Mouse (Mus musculus): Measurements from ENCODE around the gene Ap2s1.

Gene Ap2s1

DNA sequence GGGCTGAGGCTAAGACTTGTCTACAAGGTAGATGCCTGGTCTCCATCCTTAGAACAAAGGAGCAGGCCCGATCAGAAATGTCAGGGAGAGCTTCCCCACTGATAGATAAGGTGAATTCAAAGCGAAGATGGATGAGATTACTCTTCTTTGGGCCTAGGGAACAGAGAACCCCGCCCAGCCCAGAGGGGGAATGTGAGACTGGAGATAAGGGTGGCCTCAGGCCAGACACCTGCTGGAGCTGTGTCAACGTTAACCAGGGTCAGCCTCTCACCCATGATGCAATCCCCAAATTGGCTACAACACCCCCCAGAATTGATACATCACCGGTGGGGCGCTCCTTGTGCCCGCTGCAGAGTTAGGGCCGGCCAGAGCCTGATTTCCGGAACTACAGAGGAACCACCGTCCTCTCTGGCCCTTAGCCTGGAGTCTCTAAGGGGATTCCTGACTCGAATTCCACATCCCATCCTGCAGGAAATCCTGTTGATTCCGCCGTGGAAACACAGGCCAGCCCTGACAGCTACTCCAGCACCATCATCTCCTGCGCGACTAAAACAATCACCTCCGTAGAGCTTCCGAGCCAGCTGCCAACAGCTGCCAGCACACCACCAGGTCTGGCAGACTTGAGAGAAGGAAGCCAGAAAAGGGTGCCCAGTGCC lies 17.3 kb downstream of the Ap2s1 start:
- DNase-seq = peak; percentile 49 to 63

DNA sequence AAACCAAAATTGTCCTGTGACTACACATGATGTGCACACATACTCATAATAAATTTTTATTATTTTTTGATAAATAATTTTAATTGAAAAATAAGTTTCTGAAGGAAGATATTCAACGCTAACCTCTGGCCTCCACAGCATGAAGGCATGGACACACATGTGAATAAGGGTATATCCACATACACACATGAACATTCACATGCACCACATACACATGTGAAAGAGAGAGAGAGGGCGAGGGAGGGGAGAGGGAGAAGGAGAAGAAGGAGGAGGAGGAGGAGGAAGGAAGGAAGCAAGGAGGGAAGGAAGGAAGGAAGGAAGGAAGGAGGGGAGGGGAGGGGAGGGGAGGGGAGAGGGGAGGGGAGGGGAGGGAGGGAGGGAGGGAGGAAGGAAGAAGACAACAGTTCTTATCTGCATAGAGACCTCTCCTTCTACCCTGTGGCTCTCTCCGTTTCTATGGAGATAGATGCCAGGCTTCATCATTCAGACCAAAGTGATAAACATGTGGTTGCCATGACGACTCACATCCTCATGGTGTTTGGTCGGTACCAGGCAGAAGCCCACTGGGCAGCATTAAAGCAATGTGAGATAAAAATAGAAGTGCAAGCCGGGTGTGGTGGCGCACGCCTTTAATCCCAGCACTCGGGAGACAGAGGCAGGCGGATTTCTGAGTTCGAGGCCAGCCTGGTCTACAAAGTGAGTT lies 20.8 kb downstream of the Ap2s1 start:
- DNase-seq = no peak

DNA sequence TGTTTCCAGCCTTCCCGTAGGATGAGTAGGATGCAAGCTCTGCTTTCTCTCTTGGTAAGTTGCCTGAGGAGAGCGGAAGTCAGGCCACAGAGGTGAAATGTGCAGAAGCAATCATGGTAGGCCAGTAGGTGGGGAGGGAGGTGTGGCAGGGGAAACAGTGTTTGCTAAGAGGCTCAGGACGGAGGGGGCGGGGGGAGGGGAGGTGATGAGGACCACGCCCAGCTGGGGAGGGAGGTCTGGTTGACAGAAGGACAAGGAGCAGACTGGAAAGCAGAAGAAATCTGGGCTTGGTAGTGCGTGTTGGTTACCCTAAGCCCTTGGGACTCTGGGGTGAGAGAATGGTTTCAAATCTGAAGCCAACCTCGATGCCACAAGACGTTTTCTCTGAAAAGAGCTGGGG lies 22.1 kb downstream of the Ap2s1 start:
- peak; percentile 57 to 75 for DNase-seq

DNA sequence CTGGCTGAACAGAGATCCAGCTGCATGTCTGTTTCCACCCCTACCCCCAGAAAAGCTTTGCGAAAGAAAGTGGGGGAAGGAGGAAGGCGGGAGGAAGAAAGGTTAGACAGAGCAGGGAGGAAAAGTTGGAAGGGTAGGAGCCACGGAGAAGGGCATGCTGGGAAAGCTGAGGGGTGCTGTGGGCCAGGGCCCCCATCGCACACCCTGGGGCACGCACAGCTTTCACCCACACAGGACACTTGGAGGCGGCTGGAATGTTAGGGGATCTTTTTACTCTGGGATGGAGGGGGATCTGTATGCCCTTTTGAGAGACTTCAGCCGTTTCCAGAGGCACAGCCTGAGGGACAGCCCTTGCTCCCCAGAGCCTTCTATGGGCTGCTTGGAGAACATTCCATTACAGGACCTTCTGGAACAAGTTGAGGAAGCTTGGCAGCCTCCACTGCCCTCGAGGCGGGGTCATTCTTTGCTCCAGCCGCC lies 22.8 kb downstream of the Ap2s1 start:
- peak; percentile 62 to 82 for DNase-seq

DNA sequence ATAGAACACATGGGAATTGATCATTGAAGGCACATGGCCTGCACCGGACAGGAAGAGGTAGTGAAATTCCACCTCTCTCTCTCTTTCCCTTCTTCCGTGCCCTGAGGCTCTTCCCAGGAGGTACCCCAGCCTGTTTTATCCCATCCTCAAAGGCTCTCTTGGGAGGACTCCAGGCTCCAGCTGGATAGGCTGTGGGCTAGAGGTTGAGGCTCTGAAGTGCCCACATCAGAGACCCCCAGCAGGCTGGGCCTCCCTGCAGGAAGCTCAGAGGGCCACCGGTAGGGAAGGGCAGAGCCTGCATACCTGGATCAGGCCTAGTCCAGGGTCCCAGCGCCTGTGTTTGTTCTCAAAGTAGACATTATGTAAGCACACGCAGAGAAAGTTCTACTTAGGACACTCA lies 23.4 kb downstream of the Ap2s1 start:
- no peak for DNase-seq

DNA sequence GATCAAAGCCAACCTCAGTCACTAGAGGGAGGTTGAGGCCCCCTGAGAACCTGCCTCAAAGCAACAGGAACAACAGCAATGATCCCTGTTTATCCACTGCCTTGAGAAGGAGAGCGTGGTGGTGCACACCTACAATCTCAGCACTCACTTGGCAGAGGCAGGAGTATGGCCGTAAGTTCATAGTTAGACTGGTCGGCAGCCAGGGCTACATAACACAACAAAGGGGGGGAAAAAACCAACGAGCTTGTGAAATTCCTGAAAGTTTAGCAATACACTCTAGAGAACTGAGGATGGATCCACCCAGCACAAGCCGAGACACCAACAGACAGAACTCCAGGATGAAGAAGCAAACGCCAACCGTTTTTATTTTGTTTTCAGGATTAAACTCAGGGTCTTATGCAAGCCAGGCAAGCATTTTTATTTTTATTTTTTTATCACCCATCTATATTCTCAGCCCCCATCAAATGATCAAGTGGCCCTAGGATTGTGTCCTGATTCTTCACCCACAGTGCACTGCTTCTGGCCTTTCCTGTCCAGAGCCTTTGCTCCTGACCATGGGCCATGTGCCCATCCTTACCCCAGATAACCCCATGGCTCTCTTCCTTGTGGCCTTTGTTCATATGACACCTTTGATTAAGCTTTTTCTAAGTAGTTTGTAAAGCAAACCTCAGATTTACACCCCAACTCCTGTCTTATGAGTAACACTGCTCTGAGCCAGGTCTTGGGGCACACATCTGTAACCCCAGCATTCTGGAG lies 25.4 kb downstream of the Ap2s1 start:
- no peak for DNase-seq

DNA sequence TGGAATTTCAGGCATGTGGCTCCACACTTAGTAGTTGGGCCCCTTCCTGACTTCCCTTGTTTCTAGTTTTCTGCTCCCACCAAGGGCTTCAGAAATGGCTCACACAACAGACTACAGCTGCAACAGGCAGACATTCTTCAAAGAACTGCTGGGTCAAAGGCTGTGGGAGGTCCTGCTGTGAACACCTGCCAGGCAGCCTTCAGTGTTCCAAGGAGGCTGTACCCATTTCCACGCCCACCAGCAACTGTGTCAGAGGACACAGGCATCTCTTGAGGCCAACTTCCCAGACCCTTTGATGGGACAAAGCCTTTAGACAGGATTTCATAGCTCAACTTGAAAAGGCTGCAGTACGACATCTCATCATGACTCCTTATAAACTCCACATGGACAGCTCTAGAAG lies 28.2 kb downstream of the Ap2s1 start:
- no peak for DNase-seq

DNA sequence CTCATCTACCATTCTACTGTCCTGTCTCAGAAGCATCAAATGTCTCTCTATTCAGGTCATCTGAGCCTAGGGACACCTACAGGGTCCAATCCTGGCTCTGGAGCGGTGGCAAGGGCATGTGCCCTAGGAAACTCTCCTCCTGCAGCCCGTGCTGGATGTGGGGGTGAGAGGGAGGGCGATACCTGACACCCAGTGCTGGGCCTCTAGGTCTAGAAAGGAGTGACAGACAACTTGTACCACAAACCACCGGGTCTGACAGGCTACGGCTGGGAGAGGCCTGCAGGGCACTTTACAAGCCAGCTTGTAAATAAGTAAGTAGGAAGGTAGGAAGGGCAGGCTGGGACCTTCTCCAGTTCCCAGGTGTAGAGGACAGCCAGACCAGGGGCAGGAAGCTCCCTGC lies 37.7 kb downstream of the Ap2s1 start:
- peak; percentile 35 to 83 for DNase-seq

DNA sequence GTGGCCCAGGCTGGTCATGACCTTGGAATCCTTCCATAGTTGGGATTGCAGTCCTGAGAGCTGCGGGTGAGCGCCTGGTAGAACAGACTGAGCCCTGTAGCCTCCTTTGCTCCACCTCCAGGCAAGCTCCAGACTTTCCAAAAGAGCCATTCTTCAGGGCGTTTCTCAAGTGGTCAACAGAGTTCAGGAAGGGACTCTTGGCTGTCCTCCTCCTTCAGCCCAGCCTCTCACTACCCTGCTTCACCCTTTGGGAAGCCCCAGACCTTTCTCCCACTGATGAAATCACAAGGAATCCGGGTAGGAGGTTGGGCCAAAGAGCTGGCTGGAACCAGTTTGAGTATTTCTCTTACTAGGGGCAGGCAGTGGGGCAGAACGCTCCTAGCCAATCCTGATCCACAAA lies 41.9 kb downstream of the Ap2s1 start:
- DNase-seq = peak; percentile 66 to 90

DNA sequence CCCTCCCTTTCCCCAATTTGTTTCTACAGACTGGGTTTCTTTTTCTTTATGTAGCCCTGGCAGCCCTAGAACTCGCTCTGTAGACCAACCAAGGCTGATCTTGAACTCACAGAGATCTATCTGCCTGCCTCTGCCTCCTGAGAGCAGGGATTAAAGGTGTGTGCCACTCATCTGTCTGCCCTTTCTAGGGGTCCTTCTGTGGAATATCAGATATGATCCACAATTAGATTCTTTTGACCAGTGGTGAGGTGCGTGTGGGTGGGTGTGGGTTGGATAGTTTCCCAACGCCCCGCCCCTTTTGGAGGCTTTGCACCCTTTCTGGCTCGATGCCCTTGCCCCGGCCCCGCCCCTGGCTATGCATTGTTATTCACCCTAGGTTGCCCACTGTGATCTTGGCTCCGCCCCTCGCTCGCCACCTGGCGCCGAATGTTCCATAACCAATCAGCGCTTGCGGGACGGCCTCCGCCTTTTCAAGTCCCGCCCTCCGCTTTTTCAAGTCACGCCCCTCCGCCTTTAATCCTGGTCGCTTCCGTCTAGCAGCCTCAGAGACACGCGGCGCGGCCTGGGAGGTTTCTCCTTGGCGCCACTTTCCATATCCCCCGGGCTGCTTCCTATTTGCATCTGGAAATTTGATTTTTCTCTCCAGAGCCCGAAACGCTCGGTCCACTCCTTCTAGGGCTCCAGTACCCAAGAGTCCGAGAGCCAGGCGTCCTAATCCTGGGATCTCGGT lies 42.8 kb downstream of the Ap2s1 start, which contains the start of gene Slc1a5:
TSS of gene Slc1a5 (plus strand) at position 516 of the 730 bp plus-strand sequence.
- peak; percentile 95 to 97 for DNase-seq

DNA sequence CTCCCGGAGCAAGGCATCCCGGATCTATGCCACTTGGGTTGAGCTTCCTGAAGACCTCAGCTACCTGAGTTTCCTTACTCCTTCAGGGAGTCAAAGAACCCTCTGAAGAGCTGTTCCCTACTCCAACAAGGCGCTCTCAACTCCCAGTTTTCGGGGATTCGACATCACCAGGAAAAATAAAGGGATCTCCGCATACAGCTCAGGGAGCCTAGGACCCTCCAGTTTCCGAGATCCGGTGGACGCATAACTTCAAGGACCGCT lies 43.3 kb downstream of the Ap2s1 start:
- no peak for DNase-seq

DNA sequence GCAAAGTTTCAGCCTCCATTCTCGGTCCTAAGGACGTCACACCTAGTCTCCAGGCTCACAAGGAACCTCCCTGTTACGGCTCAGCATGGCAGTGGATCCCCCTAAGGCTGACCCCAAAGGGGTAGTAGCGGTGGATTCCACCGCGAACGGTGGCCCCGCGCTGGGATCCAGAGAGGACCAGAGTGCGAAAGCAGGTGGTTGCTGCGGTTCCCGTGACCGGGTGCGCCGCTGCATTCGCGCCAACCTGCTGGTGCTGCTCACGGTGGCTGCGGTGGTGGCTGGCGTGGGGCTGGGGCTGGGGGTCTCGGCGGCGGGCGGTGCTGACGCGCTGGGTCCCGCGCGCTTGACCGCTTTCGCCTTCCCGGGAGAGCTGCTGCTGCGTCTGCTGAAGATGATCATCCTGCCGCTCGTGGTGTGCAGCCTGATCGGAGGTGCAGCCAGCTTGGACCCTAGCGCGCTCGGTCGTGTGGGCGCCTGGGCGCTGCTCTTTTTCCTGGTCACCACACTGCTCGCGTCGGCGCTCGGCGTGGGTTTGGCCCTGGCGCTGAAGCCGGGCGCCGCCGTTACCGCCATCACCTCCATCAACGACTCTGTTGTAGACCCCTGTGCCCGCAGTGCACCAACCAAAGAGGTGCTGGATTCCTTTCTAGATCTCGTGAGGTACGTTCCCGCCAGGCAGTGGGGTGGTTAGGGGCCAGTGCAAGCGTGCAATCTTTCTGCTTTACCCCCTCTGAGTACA lies 43.8 kb downstream of the Ap2s1 start:
- DNase-seq = peak; percentile 29 to 61

DNA sequence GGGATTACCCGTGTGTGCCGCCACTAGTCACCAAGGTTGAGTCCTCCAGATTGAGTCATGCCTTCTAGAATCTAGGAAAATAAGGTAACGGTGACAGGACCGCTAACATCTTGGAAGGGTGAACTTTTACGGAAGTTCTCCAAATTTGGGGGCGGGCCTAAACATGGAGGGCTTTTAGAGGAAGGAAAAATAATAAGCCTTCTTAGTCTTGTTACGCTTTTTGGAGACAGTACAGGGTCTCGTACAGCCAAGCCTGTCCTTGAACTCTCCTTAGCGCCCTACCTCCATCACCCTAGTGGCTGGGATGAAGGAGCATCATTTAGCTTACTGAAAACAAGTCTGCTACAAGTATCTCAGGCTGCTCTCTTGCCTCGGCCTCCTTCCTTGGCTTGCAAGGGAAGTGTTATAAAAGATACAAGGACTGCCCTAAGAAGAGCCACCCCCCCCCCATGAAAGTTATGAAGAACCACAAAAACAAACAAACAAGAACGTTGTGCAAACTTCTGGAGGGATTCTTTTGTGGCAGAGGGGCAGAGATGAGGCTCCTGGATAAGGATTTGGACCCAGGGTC lies 44.4 kb downstream of the Ap2s1 start:
- DNase-seq = no peak

DNA sequence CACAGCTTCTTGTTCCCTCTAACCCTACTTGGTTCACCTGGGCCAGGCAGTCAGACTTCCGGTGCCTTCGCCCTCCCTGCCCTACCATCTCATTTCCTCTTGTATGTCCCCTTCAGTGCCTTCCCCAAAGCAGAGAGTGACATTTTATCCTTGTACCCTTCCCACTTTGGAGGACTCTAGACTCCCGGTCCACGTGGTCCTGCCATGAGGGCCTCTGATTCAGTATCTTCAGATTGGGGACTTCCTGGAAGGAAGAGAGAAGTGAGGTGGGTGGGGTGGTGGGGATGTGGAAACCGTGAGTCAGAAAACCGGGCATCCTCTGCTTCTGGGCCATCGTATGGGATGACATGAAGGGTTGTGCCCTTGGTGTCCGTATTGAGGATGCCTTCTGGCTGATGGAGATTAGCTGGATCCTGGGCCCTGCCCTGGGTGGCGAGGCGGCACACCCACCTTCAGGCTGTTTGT lies 45.0 kb downstream of the Ap2s1 start:
- DNase-seq = no peak

DNA sequence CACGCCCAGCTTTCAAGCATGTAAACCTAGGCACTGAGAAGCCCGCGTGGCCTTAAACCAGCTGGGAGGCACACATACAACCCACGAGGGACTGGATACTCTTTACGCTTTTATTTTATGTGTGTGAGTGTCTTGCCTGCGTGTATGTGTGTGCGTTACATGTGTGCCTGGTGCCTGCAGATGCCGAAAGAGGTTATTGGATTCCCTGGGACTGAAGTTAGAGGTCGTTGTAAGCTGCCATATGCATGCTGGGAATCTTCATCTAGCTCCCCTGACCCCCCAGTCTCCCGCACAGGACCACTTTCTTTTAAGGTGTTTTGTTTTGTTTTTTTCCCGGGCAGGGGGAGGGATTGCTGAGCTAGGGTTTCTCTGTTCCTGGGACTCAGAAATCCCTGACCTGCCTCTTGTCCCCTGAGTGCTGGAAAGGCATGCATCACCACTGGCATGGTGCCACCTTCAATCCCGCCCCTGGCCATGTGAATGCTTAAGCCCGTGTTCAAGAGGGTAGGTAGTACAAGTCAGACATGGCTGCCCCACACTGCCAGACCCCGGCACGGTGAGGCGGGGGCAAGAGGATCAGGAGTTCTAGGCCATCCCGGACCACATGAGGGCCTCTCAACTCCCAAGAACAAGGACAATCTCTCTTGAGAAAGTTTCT lies 45.7 kb downstream of the Ap2s1 start:
- DNase-seq = peak; percentile 87 to 93

DNA sequence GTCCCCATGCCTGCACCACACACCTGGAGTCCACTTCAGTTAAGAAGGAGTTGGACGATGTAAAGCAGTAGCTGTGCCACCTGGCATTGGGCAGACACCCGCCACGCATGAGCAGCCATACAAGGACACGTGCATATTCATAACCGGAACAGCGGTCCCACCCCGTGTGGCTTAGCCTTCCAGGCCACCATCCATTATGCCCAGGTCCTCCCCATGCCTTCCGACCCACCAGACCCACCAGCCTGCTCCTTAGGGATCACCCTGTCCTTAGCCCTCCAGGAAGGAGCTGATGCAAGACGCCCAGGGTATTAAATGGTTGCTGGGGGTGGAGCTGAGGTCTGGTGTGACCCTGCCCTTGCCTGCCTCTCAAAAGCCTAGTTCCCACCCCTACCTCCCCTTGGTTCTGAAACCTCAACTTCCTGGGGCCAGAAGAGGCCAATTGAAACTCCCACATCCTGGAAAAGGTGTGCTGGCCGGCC lies 46.3 kb downstream of the Ap2s1 start:
- peak; percentile 70 to 87 for DNase-seq

DNA sequence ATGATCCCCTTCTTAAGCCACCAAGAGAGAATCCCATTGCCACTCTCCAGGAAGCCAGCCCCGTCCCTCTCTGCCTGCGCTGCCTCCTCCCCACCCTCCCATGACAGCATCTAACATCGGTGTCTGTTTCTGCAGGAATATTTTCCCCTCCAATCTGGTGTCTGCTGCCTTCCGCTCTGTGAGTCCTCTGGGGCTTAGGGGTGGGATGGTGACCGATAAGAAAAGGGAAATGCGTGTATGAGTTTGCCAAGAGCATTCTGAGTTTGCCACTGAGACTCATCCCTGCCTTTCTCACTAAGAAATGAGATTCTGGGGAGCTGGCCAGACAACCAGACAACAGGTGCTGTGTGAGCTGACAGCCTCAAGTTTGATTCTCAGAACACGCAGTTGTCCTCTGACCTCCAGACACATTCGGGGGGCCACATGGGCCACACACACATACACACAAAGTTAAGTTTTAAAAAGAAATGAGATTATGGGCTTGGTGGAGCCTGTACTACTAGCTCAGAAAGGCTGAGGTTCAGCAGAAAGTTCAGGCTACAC lies 47.4 kb downstream of the Ap2s1 start:
- DNase-seq = no peak

DNA sequence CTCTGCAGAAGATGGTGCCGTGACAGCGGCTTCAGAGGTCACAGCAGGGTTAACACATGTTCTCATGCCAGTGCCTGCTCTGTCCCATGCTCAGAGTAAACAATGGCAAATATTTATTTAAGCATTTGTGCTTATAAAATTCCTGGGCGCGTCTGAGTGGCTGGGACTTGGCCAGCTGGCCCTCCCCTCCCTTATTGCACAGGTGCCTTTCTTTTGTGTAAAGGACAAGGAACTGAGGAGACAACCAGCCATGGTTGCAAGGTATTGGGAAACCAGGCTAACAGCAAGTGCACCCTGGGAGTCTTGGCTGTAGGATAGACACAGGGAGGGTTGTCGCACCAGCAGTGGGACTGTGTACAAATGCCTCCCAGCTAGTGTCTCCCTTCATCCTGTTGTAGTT lies 54.1 kb downstream of the Ap2s1 start:
- DNase-seq = no peak

DNA sequence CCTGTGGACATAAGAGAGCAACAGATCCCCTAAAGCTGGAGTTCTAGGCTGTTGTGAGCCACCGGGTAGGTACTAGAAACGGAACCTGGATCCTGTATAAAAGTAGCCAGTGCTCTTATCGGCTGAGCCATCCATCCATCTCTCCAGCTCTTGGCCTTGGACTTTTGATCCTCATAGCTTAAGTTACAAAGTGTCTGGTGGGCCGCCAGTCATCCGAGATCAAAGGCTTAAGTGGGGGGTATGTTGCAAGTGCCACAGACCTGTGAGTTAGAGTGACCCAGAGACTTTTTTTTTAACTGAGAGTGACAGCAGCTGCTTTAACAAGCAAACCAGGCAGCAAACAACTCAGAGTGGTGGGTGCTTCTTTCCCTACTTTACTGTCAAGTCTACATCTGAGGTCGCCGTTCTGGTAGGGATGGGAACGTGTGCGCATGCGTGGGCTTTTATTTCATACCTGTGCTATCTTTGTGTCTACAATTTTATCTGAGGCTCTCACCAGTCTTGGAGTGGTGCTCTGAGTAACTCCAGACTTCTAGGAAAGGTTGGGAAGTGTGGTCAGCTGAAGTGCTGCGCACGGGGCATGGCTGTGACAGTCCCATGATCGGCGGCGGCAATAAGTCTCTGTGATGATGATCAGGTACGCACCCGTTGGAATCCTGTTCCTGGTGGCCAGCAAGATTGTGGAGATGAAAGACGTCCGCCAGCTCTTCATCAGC lies 55.0 kb downstream of the Ap2s1 start:
- no peak for DNase-seq

DNA sequence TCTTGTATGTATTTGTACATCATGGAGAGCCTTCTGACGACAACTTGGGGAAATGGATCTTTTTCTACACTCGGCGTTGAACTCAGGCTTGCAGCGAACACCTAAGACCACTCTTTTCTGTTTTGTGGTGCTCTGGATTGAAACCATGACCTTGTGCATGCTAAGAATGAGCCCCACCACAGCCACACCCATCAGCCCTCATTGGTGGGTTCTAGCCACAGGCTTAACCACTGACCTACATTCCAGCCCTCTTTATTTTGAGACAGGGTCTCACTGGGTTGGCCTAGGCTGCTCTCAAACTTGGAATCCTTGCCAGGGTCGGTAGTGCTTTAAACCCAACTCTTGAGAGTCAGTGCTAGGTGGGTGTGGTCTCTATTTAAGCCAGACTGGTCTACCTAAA lies 56.7 kb downstream of the Ap2s1 start:
- no peak for DNase-seq

Measured in kidney, postnatal 25 days (tissue).